Mouse (Mus musculus) E14TG2a.4 (cell line): ENCODE measurements around the gene Tarsl2.
A peak's percentile ranks its signal among the peaks of the same experiment; 100 is the strongest.

Experiments
- H3K27me3 ChIP-seq: 2 replicates; pipeline ENCODE4 v1.6.1; 2014; ENCODE audit warnings: low read length, control low read depth; ENCODE audit not compliant: insufficient read depth
- H3K36me3 ChIP-seq: 2 replicates; pipeline ENCODE4 v1.6.1; 2014; ENCODE audit warnings: low read length, control low read depth; ENCODE audit not compliant: insufficient read depth
- H3K4me1 ChIP-seq: replicated peaks from 2 replicates; pipeline ENCODE4 v1.6.1; 2014; ENCODE audit warnings: low read depth, low read length, control low read depth
- H3K4me3 ChIP-seq: replicated peaks from 2 replicates; pipeline ENCODE4 v1.5.1; 2014; ENCODE audit warnings: mild to moderate bottlenecking, low read length
- H3K9me3 ChIP-seq: 2 replicates; pipeline ENCODE4 v1.6.1; 2014; ENCODE audit warnings: low read length, control low read depth
- CTCF ChIP-seq: conservative IDR thresholded peaks from 2 replicates; pipeline ENCODE4 v1.5.1; 2014; ENCODE audit warnings: low read length
- NANOG ChIP-seq: IDR thresholded peaks from 2 replicates; pipeline ENCODE4 v1.6.1; 2014; ENCODE audit warnings: borderline replicate concordance, low read length, mixed read lengths
- POU5F1 ChIP-seq: IDR thresholded peaks from 2 replicates; pipeline ENCODE4 v1.6.1; 2014; ENCODE audit warnings: low read length, borderline replicate concordance

Gene Tarsl2

GRCm38 (mm10) chr7:65734024-65734423 lies 89.3 kb downstream of the Tarsl2 start:
- H3K9me3 ChIP-seq = no peaks in the 10 kb centered on the region

GRCm38 (mm10) chr7:65735261-65735660 lies 90.6 kb downstream of the Tarsl2 start:
- H3K36me3 ChIP-seq = no peaks in the 10 kb centered on the region
- TF ChIP-seq NANOG = no peak
- no peak for TF ChIP-seq POU5F1
- no peak for TF ChIP-seq CTCF
- peaks cover 7% of the 10 kb centered on the region; the same call in 1 of the 2 replicates for H3K27me3 ChIP-seq
- no peaks in the 10 kb centered on the region for H3K9me3 ChIP-seq
- no peak overlapping the region for H3K4me3 ChIP-seq
- peaks cover 32% of the 10 kb centered on the region for H3K4me1 ChIP-seq

More at GRCm38 (mm10) chr7:65734024-65734423, 89.3 kb downstream of the Tarsl2 start:
- Histone ChIP-seq H3K27me3 (peaks cover 7% of the 10 kb centered on the region; the same call in 1 of the 2 replicates), H3K4me1 (peaks cover 32% of the 10 kb centered on the region), H3K4me3 (no peak overlapping the region), H3K36me3 (no peaks in the 10 kb centered on the region)
- TF ChIP-seq CTCF (no peak), NANOG (no peak), POU5F1 (no peak)

GRCm38 (mm10) chr7:65737286-65738040 lies 92.8 kb downstream of the Tarsl2 start:
- peaks cover 7% of the 10 kb centered on the region; the same call in 1 of the 2 replicates for H3K27me3 ChIP-seq
- peaks cover 28% of the 10 kb centered on the region for H3K4me1 ChIP-seq
- TF ChIP-seq CTCF (no peak), POU5F1 (no peak), NANOG (no peak)
- H3K9me3 ChIP-seq = no peaks in the 10 kb centered on the region
- peak overlapping the region; percentile 70 for H3K4me3 ChIP-seq
- no peaks in the 10 kb centered on the region for H3K36me3 ChIP-seq
